Mouse (Mus musculus): ENCODE results near the gene Kiss1r.

GRCm38 (mm10) chr10:79907415-79907814 is 9.4 kb upstream of the Kiss1r start:
- no peak for TF ChIP-seq CTCF (IDR thresholded peaks at IDR 0.05; ENCODE audit: low read depth, low read length)
- TF ChIP-seq TAL1 (conservative IDR thresholded peaks at IDR 0.05; ENCODE audit: low read depth, low read length) = no peak

Data from G1E (cell line).